Mouse (Mus musculus) bone marrow macrophage, adult 2 months (primary cell): ENCODE measurements around the gene Gm5426.

ENCODE experiments used
- CTCF ChIP-seq: IDR thresholded peaks from 2 replicates; pipeline ENCODE4 v1.5.1; 2012; ENCODE audit warnings: low read depth, mild to moderate bottlenecking, low read length, moderate library complexity
- POLR2A ChIP-seq: IDR thresholded peaks from 2 replicates; pipeline ENCODE4 v1.6.1; 2012; ENCODE audit warnings: mild to moderate bottlenecking, low read depth, low read length, borderline replicate concordance

DNA sequence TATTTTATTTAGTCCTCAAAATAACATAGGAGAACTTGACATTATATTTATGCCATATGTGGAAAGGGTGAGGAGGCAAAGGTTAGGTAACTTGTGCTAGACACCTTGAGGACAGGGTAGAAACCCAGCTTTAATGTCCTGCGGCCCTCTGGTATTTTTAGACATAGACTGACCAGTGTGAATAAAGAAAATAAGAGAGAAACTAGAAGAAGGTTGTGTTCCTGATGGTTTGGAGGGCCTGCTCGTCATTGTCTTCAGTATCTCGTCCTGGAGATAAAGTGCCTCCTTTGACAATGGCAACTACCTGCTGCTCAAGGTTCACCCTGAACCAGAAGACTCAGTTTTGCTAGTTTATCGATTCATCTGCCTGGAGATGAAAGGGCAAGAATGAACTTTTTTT, 32.6 kb downstream of the Gm5426 start:
- TF ChIP-seq POLR2A = no peak
- no peak for TF ChIP-seq CTCF
